Mouse (Mus musculus) hindbrain, embryonic 14.5 days (tissue): ENCODE measurements at regions not wholly inside any gene's neighbourhood (a gene's known extent, or its start where the extent isn't known, plus 50 kb on each side); places are given as distances from the start of the nearest gene placed in this dataset.
A peak's percentile ranks its signal among the peaks of the same experiment; 100 is the strongest.

ENCODE experiments used
- ATAC-seq: fragments of 200-750 bp; cut with Nextera tagmentation; 2 replicates; pipeline ENCODE4 v1.8.0; 2017; ENCODE audit warnings: moderate number of reproducible peaks, mild to moderate bottlenecking, moderate TSS enrichment, moderate library complexity; ENCODE audit not compliant: low FRiP score
- DNase-seq: peaks from one replicate; pipeline ENCODE4 v3.0.0-alpha.2; 2015; ENCODE audit warnings: low spot score
- H3K27ac ChIP-seq: fragments of 300-500 bp; sonication (generic); 2 replicates; pipeline ENCODE4 v1.5.1; 2014; ENCODE audit warnings: mild to moderate bottlenecking, moderate library complexity
- H3K27me3 ChIP-seq: fragments of 300-500 bp; sonication (generic); 2 replicates; pipeline ENCODE4 v1.6.1; 2014; ENCODE audit warnings: mild to moderate bottlenecking, low read length, mixed read lengths; ENCODE audit not compliant: control insufficient read depth, insufficient read depth
- H3K36me3 ChIP-seq: fragments of 300-500 bp; sonication (generic); replicated peaks from 2 replicates; pipeline ENCODE4 v1.6.1; 2014; ENCODE audit not compliant: control insufficient read depth, insufficient read depth
- H3K4me1 ChIP-seq: fragments of 300-500 bp; sonication (generic); replicated peaks from 2 replicates; pipeline ENCODE4 v1.6.1; 2014; ENCODE audit warnings: antibody characterized with exemption, low read length, mixed read lengths; ENCODE audit not compliant: control insufficient read depth, insufficient read depth
- H3K4me2 ChIP-seq: fragments of 300-500 bp; sonication (generic); replicated peaks from 2 replicates; pipeline ENCODE4 v1.6.1; 2014; ENCODE audit warnings: mild to moderate bottlenecking, moderate library complexity
- H3K4me3 ChIP-seq: fragments of 300-500 bp; sonication (generic); replicated peaks from 2 replicates; pipeline ENCODE4 v1.5.1; 2014; ENCODE audit warnings: mild to moderate bottlenecking, low read length
- H3K9ac ChIP-seq: fragments of 300-500 bp; sonication (generic); 2 replicates; pipeline ENCODE4 v1.6.1; 2014
- H3K9me3 ChIP-seq: fragments of 300-500 bp; sonication (generic); 2 replicates; pipeline ENCODE4 v1.6.1; 2016; ENCODE audit warnings: low read length; ENCODE audit not compliant: control insufficient read depth
- whole genome bisulfite sequencing: fragments of 180-500 bp; shearing (Covaris S2); extraction: QIAGEN DNeasy Blood & Tissue Kit; methylation state at CpG from one replicate; pipeline ENCODE4 v1.1.7; 2014; 5-methylcytosine and 5-hydroxymethylcytosine counted together

DNA sequence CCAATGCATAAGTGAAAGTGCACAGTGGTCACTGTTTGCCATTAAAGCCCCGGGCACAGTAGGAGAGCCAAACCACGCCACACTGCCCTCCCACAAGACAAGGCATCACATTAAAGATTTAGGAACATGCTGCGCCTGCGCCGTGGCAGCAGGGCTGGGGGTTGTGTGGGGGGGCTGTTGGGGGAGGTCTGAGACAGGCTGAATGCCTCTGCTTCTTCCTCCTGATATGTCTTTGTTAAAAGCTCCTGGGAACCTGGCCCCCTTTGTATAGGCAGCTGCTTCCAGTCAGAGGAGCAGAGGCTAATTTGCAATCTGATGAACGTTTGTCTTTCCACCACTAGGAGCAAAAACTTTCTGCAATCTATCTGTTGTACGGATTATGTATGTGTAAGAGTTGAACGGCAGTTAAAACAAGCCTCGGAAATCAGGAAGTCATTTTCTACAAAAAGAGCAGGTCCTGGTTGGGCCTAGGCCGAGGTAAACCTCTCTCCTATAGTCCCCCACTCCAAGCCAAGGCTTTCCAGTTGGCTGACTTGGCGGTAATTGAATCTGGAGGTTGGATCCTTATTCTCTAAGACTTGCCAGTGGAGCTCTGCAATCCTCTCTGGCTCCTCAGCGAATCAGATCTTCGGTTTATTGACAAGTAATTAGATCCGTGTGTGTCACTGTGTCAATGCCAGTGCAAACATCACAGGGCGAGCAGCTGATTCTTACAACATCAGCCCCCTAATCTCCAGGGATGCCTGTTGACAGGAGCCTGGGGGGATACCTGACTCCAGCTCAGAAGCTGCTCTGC lies 173.3 kb upstream of the A230072I06Rik start:
- Histone ChIP-seq H3K36me3 (no peaks in the 10 kb centered on the region), H3K27me3 (peaks cover 24% of the 10 kb centered on the region; the same call in 1 of the 2 replicates), H3K4me3 (no peak overlapping the region), H3K9ac (no peak overlapping the region), H3K4me2 (no peak overlapping the region), H3K27ac (no peak overlapping the region), H3K9me3 (no peaks in the 10 kb centered on the region; the same call in 1 of the 2 replicates), H3K4me1 (peaks cover 5% of the 10 kb centered on the region; the same call in 1 of the 2 replicates)
- DNase-seq = no peak
- peak; percentile 19; the same call in 1 of the 2 replicates for ATAC-seq
- 13% methylated on average over 15 of the region's 15 CpGs for WGBS

DNA sequence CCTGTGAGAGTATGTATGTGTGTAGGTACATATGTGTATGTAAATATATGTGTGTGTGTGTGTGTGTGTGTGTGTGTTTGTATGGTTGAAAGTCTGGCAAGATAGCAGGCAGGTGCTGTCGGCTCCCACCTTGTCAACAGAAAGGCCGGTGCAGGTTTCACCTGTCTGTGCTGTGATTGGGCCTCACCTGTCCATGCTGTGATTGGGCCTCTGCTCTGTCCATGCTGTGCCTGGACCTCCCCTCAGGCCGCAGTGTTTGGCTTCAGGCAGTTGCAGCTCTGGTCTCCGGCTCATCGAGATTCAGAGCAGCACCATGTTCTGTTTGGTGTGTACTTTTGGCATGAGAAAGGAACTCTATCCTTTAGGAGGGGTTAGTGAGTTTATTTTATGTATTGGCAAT lies 170.0 kb upstream of the A230072I06Rik start:
- no peaks in the 10 kb centered on the region for H3K9me3 ChIP-seq
- H3K9ac ChIP-seq = no peak overlapping the region
- H3K4me3 ChIP-seq = no peak overlapping the region
- WGBS = 89% methylated on average over 5 of the region's 5 CpGs
- peaks cover 11% of the 10 kb centered on the region; the same call in 1 of the 2 replicates for H3K4me1 ChIP-seq
- ATAC-seq (no peak), DNase-seq (no peak)
- no peaks in the 10 kb centered on the region for H3K36me3 ChIP-seq
- H3K4me2 ChIP-seq = no peak overlapping the region
- peaks cover 30% of the 10 kb centered on the region for H3K27me3 ChIP-seq
- no peak overlapping the region for H3K27ac ChIP-seq

DNA sequence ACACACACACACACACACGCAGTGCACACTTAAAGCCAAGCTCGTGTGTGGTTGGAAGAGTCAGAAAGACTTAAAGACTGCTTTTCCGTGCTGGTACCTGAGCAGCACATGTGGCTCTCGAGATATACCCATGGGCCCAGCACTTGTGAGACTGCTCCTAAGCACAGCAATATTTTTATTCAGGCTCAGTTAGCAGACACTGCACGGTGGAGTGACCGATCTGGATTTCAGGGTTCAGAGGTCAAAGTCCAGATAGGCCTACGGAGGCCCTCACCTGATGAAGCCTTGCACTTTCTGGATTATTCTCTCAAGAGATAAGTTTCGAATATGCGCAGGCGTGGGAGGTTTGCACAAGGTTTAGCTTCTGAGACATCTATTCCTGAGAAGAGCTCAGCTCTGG lies 167.0 kb upstream of the A230072I06Rik start:
- no peak overlapping the region for H3K27ac ChIP-seq
- 0 out of 2 replicates have a peak, but pooled peaks cover 6% of the 10 kb centered on the region for H3K4me1 ChIP-seq
- DNase-seq = no peak
- no peak overlapping the region for H3K4me3 ChIP-seq
- no peak for ATAC-seq
- peaks cover 29% of the 10 kb centered on the region for H3K27me3 ChIP-seq
- no peaks in the 10 kb centered on the region for H3K36me3 ChIP-seq
- 83% methylated on average over 10 of the region's 10 CpGs for WGBS
- H3K9ac ChIP-seq = no peak overlapping the region
- H3K9me3 ChIP-seq = no peaks in the 10 kb centered on the region
- no peak overlapping the region for H3K4me2 ChIP-seq

DNA sequence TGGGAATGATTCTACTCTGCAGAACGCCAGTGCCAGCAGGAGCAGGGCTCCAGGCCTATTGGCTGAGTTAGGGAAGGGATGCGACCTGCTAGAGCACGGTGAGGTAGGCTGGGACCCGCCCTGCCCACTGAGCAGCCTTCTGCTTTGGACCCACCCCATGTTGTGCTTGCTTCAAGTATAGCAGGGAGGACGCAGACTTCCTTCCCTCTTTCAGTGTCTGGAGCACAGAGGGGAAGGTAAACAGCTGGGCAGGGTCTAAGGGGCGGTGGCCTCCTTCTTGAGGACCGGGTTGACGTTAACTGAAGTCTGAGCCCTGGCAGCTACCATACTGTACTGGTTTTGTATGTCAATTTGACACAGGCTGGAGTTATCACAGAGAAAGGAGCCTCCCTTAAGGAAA lies 165.6 kb upstream of the A230072I06Rik start:
- 0 out of 2 replicates have a peak, but pooled peaks cover 6% of the 10 kb centered on the region for H3K4me1 ChIP-seq
- no peak overlapping the region for H3K4me2 ChIP-seq
- ATAC-seq (no peak), DNase-seq (no peak)
- no peak overlapping the region for H3K4me3 ChIP-seq
- no peaks in the 10 kb centered on the region for H3K9me3 ChIP-seq
- H3K36me3 ChIP-seq = no peaks in the 10 kb centered on the region
- H3K27ac ChIP-seq = no peak overlapping the region
- 32% methylated on average over 8 of the region's 8 CpGs for WGBS
- no peak overlapping the region for H3K9ac ChIP-seq
- H3K27me3 ChIP-seq = peaks cover 30% of the 10 kb centered on the region

DNA sequence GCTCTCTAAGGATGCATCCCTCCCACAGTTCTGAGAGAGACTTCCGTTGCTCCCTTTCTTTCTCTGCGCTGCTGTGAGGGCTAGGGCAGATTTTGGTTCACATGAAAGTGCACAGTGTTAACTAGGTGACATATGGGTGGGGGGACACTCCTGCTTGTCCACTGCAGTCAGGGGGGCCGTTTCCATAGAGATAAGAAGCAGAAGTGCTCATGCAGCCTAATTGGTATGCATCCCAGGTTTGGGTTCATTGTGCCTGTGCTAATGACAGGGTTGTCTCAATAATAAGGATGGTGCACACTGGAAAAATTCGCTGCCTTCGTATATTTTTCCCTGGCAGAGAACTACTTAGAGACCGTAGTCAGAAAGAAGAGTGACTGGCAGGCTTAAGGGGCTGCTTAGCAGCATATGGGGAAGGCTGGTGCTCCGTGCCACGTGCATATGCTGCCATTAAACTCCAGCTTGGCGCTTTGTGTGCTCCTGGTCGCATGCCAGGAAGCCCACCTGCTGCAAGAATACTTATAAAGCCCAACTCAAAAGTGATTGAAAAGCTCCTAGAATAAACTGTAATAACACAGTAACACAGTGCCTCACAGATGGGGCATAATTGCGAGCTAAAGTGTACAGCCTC lies 152.1 kb upstream of the A230072I06Rik start:
- DNase-seq (peak; percentile 81), ATAC-seq (peak; percentile 90)
- Histone ChIP-seq H3K9ac (0 out of 2 replicates have a peak overlapping the region, but pooled peaks have one; percentile 24), H3K36me3 (no peaks in the 10 kb centered on the region), H3K4me1 (peaks cover 27% of the 10 kb centered on the region), H3K4me2 (peak overlapping the region; percentile 32), H3K27ac (peak overlapping the region; percentile 72), H3K9me3 (no peaks in the 10 kb centered on the region; the same call in 1 of the 2 replicates), H3K27me3 (peaks cover 10% of the 10 kb centered on the region), H3K4me3 (no peak overlapping the region)
- 6% methylated on average over 11 of the region's 11 CpGs for WGBS

DNA sequence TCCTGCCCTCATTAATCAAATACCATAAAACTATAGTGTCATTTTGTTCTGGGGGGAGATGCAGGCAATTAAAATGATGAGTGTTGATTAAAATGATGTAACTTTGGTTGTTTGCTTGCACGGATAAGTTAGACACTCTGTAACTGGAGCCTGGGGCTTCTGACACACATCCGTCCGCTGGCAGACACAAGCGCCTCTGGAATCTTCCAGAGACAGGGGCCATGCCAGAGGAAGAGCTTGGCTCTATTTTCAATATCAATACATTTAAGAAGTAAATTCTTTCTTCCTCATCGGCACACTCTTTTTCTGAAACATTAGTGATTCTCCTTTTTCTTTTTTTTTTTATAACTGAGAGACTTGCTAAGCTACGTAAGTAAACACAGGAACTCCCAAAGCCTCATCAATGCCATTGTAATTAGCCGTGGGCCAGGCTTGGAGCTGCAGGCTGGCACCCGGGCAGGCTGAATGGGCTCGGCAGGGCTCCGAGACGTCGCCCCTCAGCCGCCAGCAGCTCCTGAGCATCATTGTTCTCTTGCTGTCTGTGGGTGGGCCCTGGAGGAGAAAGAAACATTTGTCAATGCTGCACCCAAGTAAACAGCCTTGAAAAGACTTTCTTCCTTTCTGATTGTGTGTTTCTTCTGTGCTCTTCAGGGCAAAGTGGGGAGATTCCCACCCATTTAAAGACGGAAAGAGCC lies 151.4 kb upstream of the A230072I06Rik start:
- peaks cover 27% of the 10 kb centered on the region for H3K4me1 ChIP-seq
- ATAC-seq (peak; percentile 43; the same call in 1 of the 2 replicates), DNase-seq (no peak)
- peaks cover 13% of the 10 kb centered on the region for H3K27me3 ChIP-seq
- H3K4me3 ChIP-seq = no peak overlapping the region
- H3K36me3 ChIP-seq = no peaks in the 10 kb centered on the region
- 8% methylated on average over 14 of the region's 14 CpGs for WGBS
- H3K27ac ChIP-seq = peak overlapping the region; percentile 40
- peak overlapping the region; percentile 32; the same call in 1 of the 2 replicates for H3K4me2 ChIP-seq
- no peaks in the 10 kb centered on the region for H3K9me3 ChIP-seq
- no peak overlapping the region for H3K9ac ChIP-seq

DNA sequence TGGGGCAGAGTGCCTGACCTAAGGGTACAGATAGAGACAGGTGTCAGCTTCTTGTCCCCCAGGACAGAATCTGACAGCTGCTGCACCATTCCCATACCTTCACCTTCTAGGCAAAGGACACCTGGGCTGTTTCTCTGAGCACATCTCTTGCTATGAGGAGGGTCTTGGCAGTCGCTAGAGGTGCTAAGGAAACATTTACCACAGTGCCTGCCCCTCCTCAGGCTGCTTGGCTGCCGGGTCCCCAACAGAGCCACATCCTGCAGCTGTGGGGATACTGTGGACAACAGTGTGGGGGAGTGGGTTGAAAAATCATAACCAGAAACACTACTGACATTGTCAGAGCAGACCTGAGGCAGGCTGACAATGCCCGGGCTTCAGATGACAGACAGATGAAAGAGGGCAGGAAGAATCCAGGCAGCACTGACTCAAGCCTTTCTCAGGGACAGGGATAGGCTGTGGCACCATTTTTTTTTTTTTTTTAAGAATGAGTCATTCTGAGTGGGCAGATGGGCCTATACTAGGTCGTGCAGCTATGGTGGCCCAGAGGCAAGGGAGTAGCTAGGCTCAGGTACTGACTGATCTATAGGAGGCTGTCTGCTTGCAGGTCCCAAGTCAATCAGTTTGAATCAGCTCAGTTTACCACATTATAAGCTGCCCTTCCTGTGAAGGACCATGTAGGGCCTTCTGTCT lies 150.7 kb upstream of the A230072I06Rik start:
- H3K27ac ChIP-seq = peak overlapping the region; percentile 40
- H3K27me3 ChIP-seq = peaks cover 15% of the 10 kb centered on the region
- DNase-seq = no peak
- no peak overlapping the region for H3K4me3 ChIP-seq
- 15% methylated on average over 4 of the region's 4 CpGs for WGBS
- no peaks in the 10 kb centered on the region for H3K36me3 ChIP-seq
- H3K4me2 ChIP-seq = no peak overlapping the region
- H3K4me1 ChIP-seq = peaks cover 27% of the 10 kb centered on the region
- H3K9ac ChIP-seq = no peak overlapping the region
- ATAC-seq = 0 out of 2 replicates have a peak, but pooled peaks have one; percentile 16
- no peaks in the 10 kb centered on the region for H3K9me3 ChIP-seq

DNA sequence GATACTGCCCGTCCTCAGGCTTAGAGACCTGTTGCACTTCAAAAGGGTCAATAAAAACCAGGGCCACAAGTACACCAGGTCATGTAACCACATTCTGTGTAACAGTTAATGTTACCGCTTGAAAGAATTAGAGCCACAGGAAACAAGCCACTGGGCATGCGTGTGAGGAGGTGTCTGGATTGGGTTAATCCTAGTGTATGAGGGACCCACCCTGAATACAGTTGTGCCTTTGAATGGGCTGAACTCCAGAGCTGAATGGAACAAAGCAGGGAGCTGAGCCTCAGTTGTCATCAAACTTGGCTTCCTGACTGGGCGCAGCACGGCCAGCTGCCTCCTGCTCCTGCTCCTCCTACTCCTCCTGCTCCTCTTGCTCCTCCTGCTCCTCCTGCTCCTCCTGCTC lies 148.0 kb upstream of the A230072I06Rik start:
- H3K27me3 ChIP-seq = peaks cover 32% of the 10 kb centered on the region
- H3K9ac ChIP-seq = no peak overlapping the region
- H3K4me3 ChIP-seq = no peak overlapping the region
- no peaks in the 10 kb centered on the region for H3K9me3 ChIP-seq
- H3K27ac ChIP-seq = no peak overlapping the region
- H3K4me1 ChIP-seq = peaks cover 27% of the 10 kb centered on the region
- no peak overlapping the region for H3K4me2 ChIP-seq
- no peaks in the 10 kb centered on the region for H3K36me3 ChIP-seq
- 57% methylated on average over 5 of the region's 5 CpGs for WGBS
- DNase-seq (no peak), ATAC-seq (no peak)
